Mouse (Mus musculus) C2C12 (cell line): ENCODE results near the gene Mamdc4. TPM values are rescaled to one million over a fixed set of nuclear protein-coding genes. Genes with fewer than 3 reads are reported as not detected.

Experiments used
- H3K27me3 ChIP-seq: one replicate; pipeline ENCODE4 v1.6.1; 2011; ENCODE audit not compliant: control insufficient read depth, insufficient read depth, insufficient read length
- H3K36me3 ChIP-seq: one replicate; pipeline ENCODE4 v1.6.1; 2011; ENCODE audit not compliant: control insufficient read depth, insufficient read depth
- H3K4me3 ChIP-seq: one replicate; pipeline ENCODE4 v1.5.1; 2011; ENCODE audit warnings: mild to moderate bottlenecking, control low read depth; ENCODE audit not compliant: poor library complexity, insufficient read depth, severe bottlenecking
- H3K79me2 ChIP-seq: one replicate; pipeline ENCODE4 v1.6.1; 2011; ENCODE audit not compliant: control insufficient read depth, insufficient read depth
- H3K79me3 ChIP-seq: one replicate; pipeline ENCODE4 v1.6.1; 2011; ENCODE audit warnings: low read depth, control low read depth
- H3ac ChIP-seq: one replicate; pipeline ENCODE3; 2011; ENCODE audit warnings: low read depth; ENCODE audit not compliant: control insufficient read depth, insufficient read length
- CEBPB ChIP-seq: IDR thresholded peaks from one replicate; pipeline ENCODE4 v1.6.1; 2011; ENCODE audit warnings: low read depth, mild to moderate bottlenecking, control low read depth, moderate library complexity
- CTCF ChIP-seq: IDR thresholded peaks from one replicate; pipeline ENCODE4 v1.5.1; 2011; ENCODE audit not compliant: control insufficient read depth, insufficient read depth, insufficient read length
- FOSL1 ChIP-seq: IDR thresholded peaks from one replicate; pipeline ENCODE4 v1.8.0; 2011; ENCODE audit warnings: mild to moderate bottlenecking, low read length; ENCODE audit not compliant: poor library complexity, insufficient read depth, severe bottlenecking
- MAX ChIP-seq: IDR thresholded peaks from one replicate; pipeline ENCODE4 v1.6.1; 2011; ENCODE audit warnings: mild to moderate bottlenecking, control low read depth
- MYOD1 ChIP-seq: IDR thresholded peaks from one replicate; pipeline ENCODE4 v1.6.1; 2011; ENCODE audit warnings: low read depth; ENCODE audit not compliant: control insufficient read depth, insufficient read length
- MYOG ChIP-seq: IDR thresholded peaks from one replicate; pipeline ENCODE4 v1.6.1; 2011; ENCODE audit not compliant: control insufficient read depth, insufficient read length; ENCODE audit errors: extremely low read depth
- USF1 ChIP-seq: IDR thresholded peaks from one replicate; pipeline ENCODE4 v1.6.1; 2011; ENCODE audit warnings: low read depth, mild to moderate bottlenecking, control low read depth, moderate library complexity
- polyA plus RNA-seq: library from polyadenylated mRNA; unstranded; fragments of >200 nt; fragmentation: generic; extraction: Trizol; gene quantifications from one replicate; pipeline ENCODE4 v1.2.1, GENCODE M21; 2012; ENCODE audit warnings: missing spikeins

The Mamdc4 gene
- polyA plus RNA-seq, 1 experiment: 5.7 TPM

DNA sequence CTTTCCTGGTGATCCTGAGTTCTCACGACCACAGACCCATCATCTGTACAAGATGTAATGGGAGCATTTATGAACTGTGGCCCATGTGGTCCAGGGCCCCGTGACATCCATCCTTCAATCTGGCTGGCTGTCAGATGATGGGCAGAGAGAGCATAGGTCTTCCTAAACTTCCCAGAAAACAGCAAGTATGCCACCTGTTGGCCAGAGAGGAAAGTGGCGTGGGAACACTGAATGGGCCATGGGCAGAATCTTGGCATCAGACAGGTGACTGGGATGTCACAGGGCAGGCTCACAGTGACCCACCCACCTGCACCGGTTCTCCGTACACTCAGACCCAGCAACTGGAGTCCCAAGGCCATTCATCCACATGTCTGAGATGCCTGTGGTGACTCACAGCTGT is 23.5 kb downstream of the Mamdc4 start:
- H3K79me2 ChIP-seq: peaks cover 4% of the 10 kb centered on the region
- H3K79me3 ChIP-seq: peaks cover 2% of the 10 kb centered on the region
- no peaks in the 10 kb centered on the region for H3K27me3 ChIP-seq
- no peak overlapping the region for H3ac ChIP-seq
- no peak overlapping the region for H3K4me3 ChIP-seq
- H3K36me3 ChIP-seq: no peaks in the 10 kb centered on the region
- no peak for TF ChIP-seq MYOG
- TF ChIP-seq CTCF: peak; percentile 76
- peak; percentile 22 for TF ChIP-seq USF1
- TF ChIP-seq FOSL1: no peak
- TF ChIP-seq MAX: no peak

DNA sequence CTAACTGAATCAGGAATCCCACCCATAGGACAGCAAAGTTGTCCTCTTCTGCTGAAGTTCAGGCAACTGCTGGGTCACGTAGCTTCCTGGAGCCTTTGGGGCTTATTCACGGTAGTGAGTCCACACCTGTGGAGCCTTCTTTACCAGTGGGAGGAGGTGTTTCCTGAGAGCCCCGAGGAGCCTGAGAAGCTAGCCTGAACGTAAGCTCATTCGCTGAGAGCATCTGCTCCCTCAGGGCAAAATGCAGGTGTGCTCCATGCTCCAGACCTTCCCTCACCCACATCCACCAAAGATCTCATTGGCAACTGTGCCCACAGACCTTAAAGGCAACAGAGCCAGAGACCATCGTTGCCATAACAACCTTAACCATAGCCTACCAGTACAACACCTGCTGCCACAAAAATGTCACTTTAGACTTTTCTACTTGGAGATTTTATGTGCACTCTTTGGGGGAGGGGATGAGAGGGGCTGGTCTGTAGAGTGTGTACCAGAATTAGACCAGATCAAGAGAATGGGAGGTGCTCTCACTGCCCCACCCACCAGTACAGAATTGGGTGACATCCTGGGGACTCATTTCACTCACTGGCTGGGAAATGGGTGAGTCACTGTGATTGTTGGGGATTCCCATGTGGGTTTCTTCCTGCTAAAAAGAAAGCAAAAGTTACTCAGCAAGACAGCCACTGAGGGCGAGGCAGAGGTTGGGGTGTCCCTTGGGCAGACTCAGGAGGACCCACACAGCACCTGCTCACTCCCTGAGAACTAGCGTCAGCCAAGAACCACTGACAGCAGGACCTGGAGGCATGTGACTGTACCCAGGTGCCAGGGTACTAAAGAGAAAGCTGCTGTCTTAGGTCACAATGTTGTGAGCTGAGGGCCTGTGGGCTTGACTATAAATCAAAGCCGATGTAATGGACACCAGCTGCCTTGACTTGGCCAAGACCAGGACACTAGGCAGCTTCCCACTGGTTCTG is 25.3 kb downstream of the Mamdc4 start:
- Histone ChIP-seq H3ac (no peak overlapping the region), H3K4me3 (no peak overlapping the region), H3K79me2 (peaks cover 22% of the 10 kb centered on the region), H3K36me3 (peaks cover 8% of the 10 kb centered on the region), H3K79me3 (peaks cover 21% of the 10 kb centered on the region), H3K27me3 (no peaks in the 10 kb centered on the region)
- peak; percentile 34 for TF ChIP-seq MAX
- no peak for TF ChIP-seq CTCF
- peak; percentile 25 for TF ChIP-seq MYOD1
- TF ChIP-seq USF1: peak; percentile 29
- no peak for TF ChIP-seq CEBPB
- no peak for TF ChIP-seq FOSL1
- TF ChIP-seq MYOG: no peak

DNA sequence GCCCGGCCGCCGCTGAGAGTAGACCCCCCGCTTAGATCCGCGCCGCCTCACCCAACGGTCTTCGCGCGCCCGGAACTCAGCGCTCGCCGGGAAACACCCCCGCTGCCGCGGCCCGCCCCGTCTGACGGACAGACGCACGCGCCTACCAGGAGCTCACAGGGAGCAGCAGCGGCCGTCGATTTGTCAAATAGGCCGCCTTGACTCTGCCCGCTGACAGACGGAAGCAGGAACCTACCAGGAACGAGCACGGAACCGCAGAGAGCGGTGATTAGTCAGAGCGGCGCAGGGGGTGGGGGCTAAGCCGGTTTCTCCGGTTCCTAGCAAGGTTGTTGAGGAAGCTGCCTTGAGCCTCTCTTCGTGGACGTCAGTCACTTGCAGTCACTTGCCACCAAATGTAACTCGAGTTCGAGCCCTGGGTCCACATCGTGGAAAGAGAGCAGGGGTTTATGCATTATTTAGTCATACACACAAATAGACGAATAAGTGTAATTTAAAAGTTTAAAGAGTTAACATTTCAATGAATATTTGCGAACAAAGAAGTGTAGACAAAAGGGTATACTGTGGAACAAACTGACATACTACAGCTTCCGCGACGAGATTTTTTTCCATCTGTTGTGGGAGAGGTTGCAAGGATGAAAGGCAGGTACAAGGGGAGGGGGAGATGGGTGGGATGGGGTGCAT is 27.7 kb downstream of the Mamdc4 start, which contains the start of gene Traf2:
Gene Traf2, minus strand, starts transcription at position 130 of the 681 bp plus-strand sequence.
- Histone ChIP-seq H3K79me2 (peaks cover 46% of the 10 kb centered on the region), H3K79me3 (peaks cover 45% of the 10 kb centered on the region), H3K4me3 (peak within 1 kb of the TSS; percentile 87), H3K36me3 (peaks cover 15% of the 10 kb centered on the region), H3ac (peak within 1 kb of the TSS; percentile 50), H3K27me3 (no peaks in the 10 kb centered on the region)
- TF ChIP-seq MYOG: no peak
- no peak for TF ChIP-seq MAX
- no peak for TF ChIP-seq FOSL1
- no peak for TF ChIP-seq USF1
- no peak for TF ChIP-seq CEBPB
- TF ChIP-seq CTCF: no peak
- TF ChIP-seq MYOD1: no peak

DNA sequence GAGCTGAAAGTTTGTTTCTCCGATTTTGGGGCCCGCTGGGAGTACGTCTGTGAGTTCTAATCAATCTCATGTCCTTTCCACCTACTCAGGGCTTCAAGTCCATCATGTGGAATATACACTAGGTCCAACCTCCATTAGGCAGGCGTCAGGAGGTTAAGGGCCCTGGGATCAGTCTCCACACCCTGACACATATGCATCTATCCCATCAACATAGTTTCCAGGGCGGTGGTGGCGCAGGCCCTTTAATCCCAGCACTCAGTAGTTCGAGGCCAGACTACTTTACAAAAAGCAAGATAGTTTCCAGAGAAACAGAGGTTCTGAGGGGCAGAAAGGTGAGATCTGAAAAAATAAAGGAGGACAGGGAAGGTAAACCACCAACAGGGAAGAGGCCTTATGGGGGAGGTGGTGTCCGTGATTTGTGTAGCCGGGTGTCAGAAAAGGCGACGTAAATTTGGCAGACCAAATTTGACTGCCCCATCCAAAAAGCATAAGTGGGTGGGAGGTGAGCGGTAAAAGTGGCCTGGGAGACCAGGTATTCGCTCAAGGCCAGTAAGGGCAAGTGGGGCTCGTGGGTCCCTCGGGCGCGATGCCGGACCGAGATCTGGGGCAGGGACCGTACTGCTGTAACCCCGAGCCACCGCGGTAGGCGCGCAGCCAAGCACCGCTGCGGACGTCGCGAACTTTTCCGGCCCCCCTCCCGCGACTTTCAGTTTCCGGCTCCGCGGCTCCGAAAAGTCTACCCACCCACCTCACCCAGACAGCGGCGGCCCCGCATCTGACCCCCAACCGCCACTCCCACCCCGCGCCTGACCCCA is 28.4 kb downstream of the Mamdc4 start:
- Histone ChIP-seq H3K79me2 (peaks cover 53% of the 10 kb centered on the region), H3ac (peak overlapping the region; percentile 50), H3K4me3 (peak overlapping the region; percentile 87), H3K36me3 (peaks cover 15% of the 10 kb centered on the region), H3K79me3 (peaks cover 51% of the 10 kb centered on the region), H3K27me3 (no peaks in the 10 kb centered on the region)
- TF ChIP-seq FOSL1: no peak
- TF ChIP-seq MAX: no peak
- no peak for TF ChIP-seq MYOG
- no peak for TF ChIP-seq CEBPB
- no peak for TF ChIP-seq MYOD1
- TF ChIP-seq USF1: no peak
- no peak for TF ChIP-seq CTCF

DNA sequence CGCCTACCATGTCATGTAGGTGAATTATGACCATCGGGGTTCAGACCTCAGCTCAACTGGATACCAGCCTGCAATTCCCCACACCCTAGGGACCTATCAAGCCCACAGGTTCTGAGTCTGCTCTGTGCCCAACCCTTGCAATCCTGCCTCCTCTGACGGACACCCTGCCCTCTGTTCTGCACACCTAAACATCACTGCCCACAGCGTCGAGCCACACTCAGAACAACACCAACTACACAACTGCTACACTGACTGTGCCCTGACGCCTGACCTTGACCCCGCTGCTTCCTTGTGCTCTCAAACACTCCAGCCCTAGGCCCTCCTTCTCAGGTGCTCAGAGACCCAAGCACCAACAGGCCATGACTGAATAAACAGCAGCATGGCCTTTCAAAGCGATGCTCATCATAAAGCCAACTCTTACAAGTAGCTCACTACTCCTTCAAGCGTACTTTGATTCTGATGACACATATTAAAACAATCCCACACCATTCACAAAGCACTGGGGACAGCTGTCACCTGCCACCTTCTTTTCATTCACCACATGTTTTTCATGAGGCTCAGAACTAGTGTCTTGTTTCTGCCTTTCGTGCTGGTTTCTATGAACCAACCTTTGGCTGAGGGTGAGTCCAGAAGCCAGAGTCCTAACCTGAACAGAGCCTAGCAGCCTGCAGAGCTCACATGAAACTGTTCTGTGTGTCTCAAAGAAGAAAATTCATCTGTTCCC is 32.8 kb downstream of the Mamdc4 start:
- Histone ChIP-seq H3K79me2 (peaks cover 97% of the 10 kb centered on the region), H3ac (no peak overlapping the region), H3K79me3 (peaks cover 86% of the 10 kb centered on the region), H3K36me3 (peaks cover 43% of the 10 kb centered on the region), H3K4me3 (no peak overlapping the region), H3K27me3 (no peaks in the 10 kb centered on the region)
- TF ChIP-seq MAX: no peak
- TF ChIP-seq MYOD1: peak; percentile 66
